Mouse (Mus musculus) embryonic facial prominence, embryonic 10.5 days (tissue): Measurements from ENCODE around the gene Fbxw13. TPM values are rescaled to one million over a fixed set of nuclear protein-coding genes. Genes with fewer than 3 reads are reported as not detected.

ENCODE experiments used
- polyA plus RNA-seq: library from polyadenylated mRNA; unstranded; fragments of >200 nt; fragmentation: Nextera tagmentation; extraction: Ambion mirVana; gene quantifications from 2 replicates; pipeline ENCODE4 v1.2.1, GENCODE M21; 2016

The Fbxw13 gene
- polyA plus RNA-seq, 1 experiment from 2014 or later = not detected

Other genes starting within 250 kb of the Fbxw13 start
- gene Col7a1, start 242.4 kb downstream of the Fbxw13 start, polyA plus RNA-seq = 1.1 and 2.0 TPM in 2 replicates
- not detected in 2 replicates for gene Ucn2, start 210.0 kb downstream of the Fbxw13 start, polyA plus RNA-seq
- 10.0 and 12.2 TPM in 2 replicates for gene Pfkfb4, start 204.2 kb downstream of the Fbxw13 start, polyA plus RNA-seq
- gene Shisa5, start 157.4 kb downstream of the Fbxw13 start, polyA plus RNA-seq = 38.4 and 42.0 TPM in 2 replicates
- gene Trex1, start 136.2 kb downstream of the Fbxw13 start, polyA plus RNA-seq = 8.4 and 10.3 TPM in 2 replicates
- gene Atrip, start 121.9 kb downstream of the Fbxw13 start, polyA plus RNA-seq = 35.9 and 36.7 TPM in 2 replicates
- gene Ccdc51, start 113.5 kb downstream of the Fbxw13 start, polyA plus RNA-seq = 11.8 and 13.3 TPM in 2 replicates
- 784 and 812 TPM in 2 replicates for gene Tma7, start 113.4 kb downstream of the Fbxw13 start, polyA plus RNA-seq
- 24.8 and 28.6 TPM in 2 replicates for gene Plxnb1, start 100.6 kb downstream of the Fbxw13 start, polyA plus RNA-seq
- not detected in 2 replicates for gene Fbxw21, start 33.9 kb downstream of the Fbxw13 start, polyA plus RNA-seq
- not detected in 2 replicates for gene Fbxw20, start 38.8 kb upstream of the Fbxw13 start, polyA plus RNA-seq
- not detected in 2 replicates for gene Fbxw14, start 91.7 kb upstream of the Fbxw13 start, polyA plus RNA-seq
- not detected in 2 replicates for gene Fbxw28, start 143.7 kb upstream of the Fbxw13 start, polyA plus RNA-seq
- gene Fbxw22, start 208.3 kb upstream of the Fbxw13 start, polyA plus RNA-seq = not detected in 2 replicates